Mouse (Mus musculus) telencephalon, adult 2 months (tissue): Measurements from ENCODE around the gene Ttn.
"Not testable (repeated sequence)": the region's sequence is repeated elsewhere in the genome, so short reads cannot be mapped to it uniquely, and the experiment has no call there.

Experiments used
- DNase-seq: peaks from one replicate; pipeline ENCODE4 v3.0.0-alpha.2; 2011; ENCODE audit warnings: low read depth, low spot score

The Ttn gene

DNA sequence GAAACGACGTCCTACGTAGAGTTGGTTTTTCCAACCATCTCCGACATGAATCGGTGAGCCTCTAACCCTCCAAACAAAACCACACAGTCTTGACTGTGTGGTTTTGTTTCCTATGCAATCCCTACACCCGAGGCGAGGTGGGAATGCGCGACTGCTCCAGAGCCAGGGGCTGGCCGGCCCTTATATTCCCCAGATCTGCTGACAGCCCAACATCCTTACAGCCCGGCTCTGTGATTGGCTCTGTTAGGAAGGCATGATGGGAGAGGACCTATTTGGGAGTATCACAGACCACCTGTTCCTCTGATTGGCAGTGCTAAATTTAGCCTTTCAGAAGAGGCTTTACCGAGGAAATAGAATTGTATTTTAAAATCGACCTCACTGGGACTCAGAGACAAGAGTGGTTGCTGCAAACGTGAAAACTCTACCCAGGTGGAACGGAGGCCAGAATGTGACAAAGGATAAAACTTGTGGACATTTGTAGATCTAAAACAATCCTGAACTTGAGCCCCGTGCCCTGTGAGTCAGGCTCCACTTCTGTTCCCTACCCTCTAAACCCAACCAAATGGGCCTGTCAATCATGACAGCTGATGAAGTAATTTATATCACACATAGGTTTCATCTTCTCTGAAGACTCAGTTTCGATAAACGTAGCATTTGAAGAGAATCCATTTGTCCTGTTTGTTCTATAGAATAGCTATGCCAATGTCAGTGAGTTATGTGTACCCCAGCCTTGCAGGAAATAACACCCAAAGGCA is at the start of gene Ttn:
Ttn (minus strand) TSS at position 157 of the 755 bp plus-strand sequence.
- DNase-seq = no peak

DNA sequence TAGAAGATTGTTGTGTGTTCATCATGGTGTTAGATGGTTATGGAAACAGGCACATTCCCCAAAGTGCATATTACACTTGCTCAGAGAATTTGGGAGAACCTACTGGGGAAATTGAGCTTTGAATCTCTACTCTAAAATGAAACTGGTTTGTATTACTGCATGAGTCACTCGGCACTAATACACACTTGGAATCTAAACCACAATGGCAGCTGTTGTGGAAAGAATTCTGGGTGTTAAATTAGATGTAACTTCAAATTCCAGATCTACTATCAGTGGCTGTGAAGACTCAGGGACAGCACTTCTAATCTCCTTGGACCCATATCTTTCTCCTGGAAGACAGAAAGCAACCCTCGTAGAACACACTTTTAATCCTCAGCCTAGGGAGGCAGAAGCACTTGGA is 38.3 kb upstream of the Ttn start:
- DNase-seq = no peak

DNA sequence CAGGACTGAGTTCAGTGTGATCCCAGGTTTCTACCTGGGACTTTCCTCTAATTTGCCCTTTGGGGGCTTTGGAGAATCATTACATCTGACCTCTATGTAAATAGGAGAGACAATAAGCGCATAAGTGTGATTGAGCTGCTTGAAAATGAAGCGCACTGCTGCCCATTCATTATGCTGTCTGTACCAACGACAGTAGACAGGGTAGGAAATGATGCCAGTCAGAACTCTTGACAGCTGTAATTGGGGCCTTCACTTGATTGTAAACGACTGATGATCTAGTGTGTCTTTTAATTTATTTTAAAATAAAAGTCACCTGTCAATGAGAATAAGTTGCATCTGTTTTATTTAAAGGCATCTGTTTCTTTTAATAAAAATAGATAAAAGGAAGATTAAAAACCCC is 35.4 kb upstream of the Ttn start:
- DNase-seq = no peak

DNA sequence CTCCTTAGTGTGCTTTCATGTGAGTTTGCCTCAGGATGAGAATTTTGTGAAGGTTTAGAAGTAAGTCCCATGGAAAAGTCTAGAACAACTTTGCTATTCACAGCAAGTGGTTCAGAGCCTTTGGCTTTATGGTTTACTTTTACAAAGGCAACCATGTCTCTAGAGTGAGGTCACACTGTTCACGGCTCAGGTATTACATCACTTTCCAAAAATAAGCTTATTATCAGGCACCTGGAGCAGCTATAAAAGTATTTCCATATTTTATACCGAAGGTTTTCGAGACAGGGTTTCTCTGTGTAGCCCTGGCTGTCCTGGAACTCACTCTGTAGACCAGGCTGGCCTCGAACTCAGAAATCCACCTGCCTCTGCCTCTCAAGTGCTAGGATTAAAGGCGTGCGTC is 31.1 kb upstream of the Ttn start:
- not testable (repeated sequence) for DNase-seq

DNA sequence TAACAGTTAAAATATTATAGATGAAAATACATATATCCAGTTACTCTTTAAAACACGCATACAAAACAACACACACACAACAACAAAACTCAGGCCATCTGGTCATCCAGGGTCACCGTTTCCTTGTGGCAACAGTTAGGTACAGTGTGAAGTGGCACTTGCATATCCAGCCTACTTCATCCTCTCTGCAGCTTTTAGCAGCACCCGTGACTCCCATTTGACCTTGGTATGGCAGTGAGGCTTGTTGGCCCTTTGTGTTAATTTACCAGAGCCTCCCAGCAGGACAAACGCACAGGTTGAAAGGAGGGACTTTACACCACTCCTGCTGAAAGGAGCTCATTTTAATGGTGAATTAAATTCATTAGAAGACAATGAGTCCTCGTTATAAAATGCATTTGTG is 29.6 kb upstream of the Ttn start:
- no peak for DNase-seq

GRCm38 (mm10) chr2:77007015-77007414 is 24.7 kb upstream of the Ttn start:
- DNase-seq = no peak

DNA sequence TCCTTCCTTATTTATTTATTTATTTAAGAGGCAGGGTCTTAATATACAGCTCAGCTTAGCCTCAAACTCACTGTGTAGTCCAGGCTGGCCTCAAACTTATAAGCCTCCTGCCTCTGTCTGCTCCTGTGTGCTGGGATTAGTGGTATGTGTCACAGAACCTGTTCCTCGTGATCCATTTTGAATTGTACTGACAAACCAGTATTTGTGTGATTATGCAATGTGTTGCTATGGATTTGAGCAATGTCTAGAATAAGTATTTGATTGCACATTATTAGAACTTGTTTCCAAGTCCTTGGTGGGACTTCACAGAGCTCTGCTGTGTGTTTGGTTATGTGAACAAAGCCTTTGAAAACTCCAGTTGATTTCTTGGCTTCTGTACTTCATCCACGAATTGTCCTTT is 20.8 kb upstream of the Ttn start:
- DNase-seq = no peak

- no peak for DNase-seq
Measured at GRCm38 (mm10) chr2:76998351-76998750, 16.0 kb upstream of the Ttn start.

- peak; percentile 62 for DNase-seq
Measured at GRCm38 (mm10) chr2:76992493-76993201, 10.3 kb upstream of the Ttn start.

GRCm38 (mm10) chr2:76987317-76987716 is 5.0 kb upstream of the Ttn start:
- no peak for DNase-seq

- DNase-seq = no peak
Measured at GRCm38 (mm10) chr2:76984384-76984783, 2.0 kb upstream of the Ttn start.

DNA sequence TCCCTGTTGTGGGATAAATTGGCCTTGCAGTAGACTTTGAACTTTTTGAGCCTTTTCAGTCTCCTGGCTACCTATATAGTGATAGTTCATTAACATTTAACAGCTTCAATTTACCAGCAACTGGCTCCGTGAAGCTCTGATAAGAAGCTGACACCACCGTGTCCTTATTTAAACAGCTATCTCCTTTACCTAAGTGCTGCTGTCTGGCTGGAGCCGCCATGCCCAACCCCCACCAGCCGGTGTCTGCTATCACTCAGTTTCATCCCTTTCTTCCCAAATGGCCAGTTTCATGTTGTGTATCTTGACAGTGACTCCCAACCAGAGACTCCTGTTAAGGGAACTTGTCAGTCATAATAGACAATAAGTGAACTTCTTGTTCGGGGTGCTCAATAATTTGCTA is 1.3 kb upstream of the Ttn start:
- no peak for DNase-seq

DNA sequence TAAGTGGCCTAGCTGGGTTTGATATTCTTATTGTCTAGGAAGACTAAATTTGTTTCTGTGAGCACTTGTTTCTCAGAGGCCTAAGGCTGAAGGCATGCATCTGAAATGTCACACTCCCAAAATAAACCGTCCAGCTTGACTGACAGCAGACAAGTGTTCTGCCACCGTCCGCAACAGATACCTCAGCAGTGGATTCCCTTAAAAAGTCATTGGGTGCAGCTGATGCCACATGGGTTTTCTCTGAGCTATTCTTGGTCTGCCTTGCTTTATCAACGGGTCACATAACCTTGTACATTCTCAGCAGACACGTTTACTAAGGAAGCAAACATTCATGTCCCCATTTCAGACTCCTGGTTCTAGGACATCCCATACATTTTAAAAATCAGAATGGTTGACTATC is 630 bp downstream of the Ttn start:
- no peak for DNase-seq

DNA sequence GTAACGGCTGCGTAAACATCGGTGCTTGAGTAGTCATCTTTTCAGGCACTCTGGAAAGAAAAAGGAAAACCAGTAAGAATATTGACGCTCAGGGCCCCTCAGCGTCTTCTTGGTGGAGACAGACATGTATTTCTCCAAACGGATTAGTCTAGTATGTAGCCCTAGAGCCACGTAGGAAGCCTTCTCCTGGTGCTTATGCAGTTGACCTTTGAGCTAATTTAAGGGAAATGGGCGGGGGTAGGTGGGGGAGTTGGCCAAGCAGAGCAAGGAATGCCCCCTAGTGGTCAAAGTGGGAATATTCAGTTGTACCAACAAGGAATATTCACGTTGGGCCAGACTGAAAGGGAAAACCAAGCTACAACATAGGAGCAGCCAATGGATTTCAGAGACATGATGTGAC is 2.2 kb downstream of the Ttn start:
- DNase-seq = no peak

DNA sequence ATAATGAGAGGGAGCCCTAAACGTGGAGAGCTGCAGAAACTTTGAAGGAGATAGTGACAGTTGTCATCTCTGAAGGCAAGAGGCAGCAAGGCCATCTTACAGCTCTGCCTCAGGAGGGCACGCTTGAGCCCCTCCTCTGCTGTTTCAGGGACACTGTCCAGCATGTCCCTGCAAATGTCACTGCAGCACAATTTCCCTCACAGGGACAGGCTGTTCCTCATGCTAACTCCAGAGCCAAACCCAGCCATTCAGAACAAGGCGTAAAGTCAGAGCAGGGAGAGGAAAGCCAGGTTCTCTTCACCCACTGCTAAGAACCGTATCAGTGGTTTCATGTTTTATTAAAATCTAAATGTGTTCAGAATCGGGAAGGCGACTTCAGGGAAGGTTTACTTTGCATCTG is 4.7 kb downstream of the Ttn start:
- no peak for DNase-seq

GRCm38 (mm10) chr2:76972051-76972450 is 10.3 kb downstream of the Ttn start:
- no peak for DNase-seq

DNA sequence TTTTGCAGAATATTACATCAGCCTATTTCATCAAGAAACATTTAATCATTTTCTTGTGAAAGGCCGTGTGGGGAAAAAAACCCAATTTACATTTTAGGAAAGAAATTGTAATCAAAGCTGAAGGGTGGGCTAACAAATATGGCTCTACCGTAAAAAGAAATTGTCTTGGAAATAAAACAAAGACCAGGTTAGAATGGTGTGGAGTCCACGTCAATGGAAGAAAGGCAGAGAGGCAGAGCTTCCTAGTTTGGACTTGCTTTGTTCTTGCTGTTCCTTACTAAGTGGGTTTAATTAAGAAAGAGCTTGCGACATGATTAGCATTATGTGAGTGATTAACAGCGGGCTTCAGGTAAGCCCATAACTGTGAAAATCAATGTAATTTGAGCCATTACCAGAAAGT is 11.3 kb downstream of the Ttn start:
- no peak for DNase-seq

GRCm38 (mm10) chr2:76970669-76971068 is 11.7 kb downstream of the Ttn start:
- DNase-seq = no peak

DNA sequence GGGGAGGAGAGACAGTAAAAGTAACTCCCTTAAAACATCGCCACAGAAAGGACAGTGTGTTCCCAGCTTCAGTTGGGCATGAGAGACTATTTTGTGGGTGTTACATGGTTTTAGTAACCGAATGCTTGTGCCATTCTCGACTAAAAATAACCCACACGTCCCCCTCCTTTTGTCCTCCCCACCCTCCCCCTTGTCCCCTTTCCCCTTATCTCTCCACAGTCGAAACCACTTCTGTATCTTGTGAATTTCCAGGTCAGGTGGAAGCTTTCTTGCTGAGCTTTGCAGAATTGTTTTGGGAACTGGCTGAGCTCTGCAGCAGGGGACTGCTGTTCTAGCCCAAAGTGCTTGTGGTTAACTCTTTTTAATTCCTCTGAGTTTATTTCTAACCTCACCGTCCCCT is 12.1 kb downstream of the Ttn start:
- no peak for DNase-seq

- no peak for DNase-seq
Measured at GRCm38 (mm10) chr2:76969637-76970036, 12.7 kb downstream of the Ttn start.

GRCm38 (mm10) chr2:76968919-76969318 is 13.4 kb downstream of the Ttn start:
- peak; percentile 64 for DNase-seq

GRCm38 (mm10) chr2:76966582-76966981 is 15.8 kb downstream of the Ttn start:
- DNase-seq = no peak

DNA sequence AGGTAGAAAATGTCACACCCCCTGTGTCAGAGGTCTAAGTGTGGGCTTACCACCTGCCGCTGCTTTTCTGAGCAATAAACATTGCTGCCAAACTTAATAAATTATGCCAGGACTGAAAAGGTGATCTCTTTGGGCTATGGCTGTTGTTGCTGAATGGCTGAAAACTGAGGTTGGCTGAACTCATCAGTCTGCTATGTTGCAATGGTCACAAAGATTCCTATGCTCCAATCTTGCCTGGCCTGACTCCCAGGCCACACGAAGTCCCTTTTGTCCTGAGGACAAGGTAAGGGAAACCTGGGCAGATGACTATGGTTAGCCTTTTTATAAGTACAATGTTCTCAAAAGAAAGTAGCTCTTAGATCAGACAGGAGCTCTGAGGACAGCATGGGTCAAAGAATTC is 16.3 kb downstream of the Ttn start:
- no peak for DNase-seq
